Mouse (Mus musculus) liver, adult 2 months (tissue): ENCODE measurements around the gene Glis3.

ENCODE experiments used
- CTCF ChIP-seq: fragments of 200-500 bp; IDR thresholded peaks from 2 replicates; pipeline ENCODE4 v1.5.1; 2011; ENCODE audit warnings: low read depth, low read length, control low read depth
- POLR2A ChIP-seq: fragments of 200-500 bp; IDR thresholded peaks from 2 replicates; pipeline ENCODE4 v1.6.1; 2011; ENCODE audit warnings: low read length, control low read depth; ENCODE audit not compliant: insufficient read depth; ENCODE audit errors: extremely low read depth

DNA sequence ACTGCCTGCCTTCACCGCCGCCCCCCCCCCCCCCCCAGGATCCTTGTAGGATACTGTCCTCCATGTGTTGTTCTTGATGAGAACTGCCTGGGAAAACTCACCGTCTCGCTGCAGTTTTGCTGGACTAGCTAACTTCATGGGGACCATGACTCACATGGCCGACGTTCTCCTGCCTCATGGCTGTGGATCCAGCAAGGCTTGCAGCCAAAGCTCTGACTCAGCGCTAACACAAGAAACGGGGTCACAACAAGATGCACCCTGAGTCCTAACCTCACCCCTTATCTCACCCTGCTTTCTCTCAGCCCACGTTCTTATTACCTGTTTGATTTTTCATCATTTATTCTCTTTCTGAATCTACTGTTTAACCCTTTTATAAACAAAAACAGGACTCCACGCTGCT is 56.2 kb downstream of the Glis3 start:
- TF ChIP-seq POLR2A (no peak), CTCF (no peak)
